Mouse (Mus musculus) midbrain, embryonic 13.5 days (tissue): Measurements from ENCODE around the gene Gm5134. TPM values are rescaled to one million over a fixed set of nuclear protein-coding genes. Genes with fewer than 3 reads are reported as not detected.
A peak's percentile ranks its signal among the peaks of the same experiment; 100 is the strongest.

Experiments used
- ATAC-seq: fragments of 200-750 bp; cut with Nextera tagmentation; 2 replicates; pipeline ENCODE4 v1.8.0; 2017; ENCODE audit warnings: mild to moderate bottlenecking, moderate TSS enrichment, moderate library complexity
- H3K27ac ChIP-seq: fragments of 300-500 bp; sonication (generic); 2 replicates; pipeline ENCODE4 v1.5.1; 2015; ENCODE audit warnings: inconsistent platforms, mild to moderate bottlenecking, moderate library complexity
- H3K27me3 ChIP-seq: fragments of 300-500 bp; sonication (generic); 2 replicates; pipeline ENCODE4 v1.6.1; 2015; ENCODE audit warnings: mild to moderate bottlenecking, inconsistent platforms
- H3K36me3 ChIP-seq: fragments of 300-500 bp; sonication (generic); 2 replicates; pipeline ENCODE4 v1.6.1; 2015; ENCODE audit warnings: mild to moderate bottlenecking, inconsistent platforms
- H3K4me1 ChIP-seq: fragments of 300-500 bp; sonication (generic); replicated peaks from 2 replicates; pipeline ENCODE4 v1.6.1; 2015; ENCODE audit warnings: inconsistent platforms
- H3K4me2 ChIP-seq: fragments of 300-500 bp; sonication (generic); replicated peaks from 2 replicates; pipeline ENCODE4 v1.6.1; 2015; ENCODE audit warnings: moderate library complexity, mild to moderate bottlenecking, inconsistent platforms
- H3K4me3 ChIP-seq: fragments of 300-500 bp; sonication (generic); replicated peaks from 2 replicates; pipeline ENCODE4 v1.5.1; 2015; ENCODE audit warnings: mild to moderate bottlenecking, inconsistent platforms
- H3K9ac ChIP-seq: fragments of 300-500 bp; sonication (generic); replicated peaks from 2 replicates; pipeline ENCODE4 v1.6.1; 2015; ENCODE audit warnings: mild to moderate bottlenecking, inconsistent platforms
- H3K9me3 ChIP-seq: fragments of 300-500 bp; sonication (generic); 2 replicates; pipeline ENCODE4 v1.6.1; 2016; ENCODE audit warnings: mild to moderate bottlenecking, inconsistent platforms
- WGBS: fragments of 180-500 bp; shearing (Covaris S2); methylation state at CpG from one replicate; pipeline ENCODE4 v1.1.7; 2015; 5-methylcytosine and 5-hydroxymethylcytosine counted together
- polyA plus RNA-seq: library from polyadenylated mRNA; unstranded; fragments of >200 nt; fragmentation: Nextera tagmentation; extraction: Ambion mirVana; gene quantifications from 2 replicates; pipeline ENCODE4 v1.2.1, GENCODE M21; 2015

Gm5134 gene
- polyA plus RNA-seq, 1 experiment from 2014 or later = 0.07 TPM

GRCm38 (mm10) chr10:75931311-75931710, 23.0 kb upstream of the Gm5134 start:
- WGBS = 25% methylated on average over 7 of the region's 7 CpGs
- H3K4me2 ChIP-seq = peak overlapping the region; percentile 91
- ATAC-seq = no peak
- H3K4me3 ChIP-seq = peak overlapping the region; percentile 49
- no peak overlapping the region for H3K27ac ChIP-seq
- H3K9me3 ChIP-seq = no peaks in the 10 kb centered on the region
- H3K9ac ChIP-seq = peak overlapping the region; percentile 85
- H3K36me3 ChIP-seq = peaks cover 21% of the 10 kb centered on the region; the same call in 1 of the 2 replicates
- peaks cover 42% of the 10 kb centered on the region for H3K27me3 ChIP-seq
- peaks cover 43% of the 10 kb centered on the region for H3K4me1 ChIP-seq

- WGBS = under 1% methylated on average over 37 of the region's 44 CpGs
- H3K9me3 ChIP-seq = no peaks in the 10 kb centered on the region
- ATAC-seq = peak; percentile 62
- H3K4me3 ChIP-seq = peak overlapping the region; percentile 49
- peaks cover 12% of the 10 kb centered on the region; the same call in 1 of the 2 replicates for H3K36me3 ChIP-seq
- H3K27me3 ChIP-seq = peaks cover 50% of the 10 kb centered on the region
- peaks cover 45% of the 10 kb centered on the region for H3K4me1 ChIP-seq
- peak overlapping the region; percentile 85 for H3K9ac ChIP-seq
- peak overlapping the region; percentile 91 for H3K4me2 ChIP-seq
- H3K27ac ChIP-seq = peak overlapping the region; percentile 17; the same call in 1 of the 2 replicates
These were observed 22.1 kb upstream of the Gm5134 start for GRCm38 (mm10) chr10:75932081-75932678.

GRCm38 (mm10) chr10:75932891-75933290, 21.4 kb upstream of the Gm5134 start, which contains the start of gene Chchd10:
Gene Chchd10, plus strand, starts transcription at chr10:75933130.
- peak within 1 kb of the TSS; percentile 17; the same call in 1 of the 2 replicates for H3K27ac ChIP-seq
- H3K36me3 ChIP-seq = peaks cover 5% of the 10 kb centered on the region; the same call in 1 of the 2 replicates
- peak within 1 kb of the TSS; percentile 91 for H3K4me2 ChIP-seq
- H3K9me3 ChIP-seq = no peaks in the 10 kb centered on the region
- WGBS = 16% methylated on average over 6 of the region's 6 CpGs
- H3K27me3 ChIP-seq = peaks cover 57% of the 10 kb centered on the region
- H3K9ac ChIP-seq = peak within 1 kb of the TSS; percentile 85
- H3K4me3 ChIP-seq = peak within 1 kb of the TSS; percentile 49
- ATAC-seq = no peak
- peaks cover 51% of the 10 kb centered on the region for H3K4me1 ChIP-seq

GRCm38 (mm10) chr10:75934991-75935390, 19.3 kb upstream of the Gm5134 start:
- WGBS = 78% methylated on average over 1 of the region's 1 CpGs
- ATAC-seq = no peak
- Histone ChIP-seq H3K9ac (no peak overlapping the region), H3K27me3 (peaks cover 58% of the 10 kb centered on the region), H3K27ac (no peak overlapping the region), H3K9me3 (no peaks in the 10 kb centered on the region), H3K4me2 (peak overlapping the region; percentile 84), H3K36me3 (no peaks in the 10 kb centered on the region), H3K4me3 (peak overlapping the region; percentile 50), H3K4me1 (peaks cover 50% of the 10 kb centered on the region)

GRCm38 (mm10) chr10:75935680-75936541, 18.4 kb upstream of the Gm5134 start, which contains the start of gene Mmp11:
Gene Mmp11, minus strand, starts transcription at chr10:75936496.
- 2% methylated on average over 51 of the region's 51 CpGs for WGBS
- Histone ChIP-seq H3K4me2 (peak within 1 kb of the TSS; percentile 84), H3K27me3 (peaks cover 52% of the 10 kb centered on the region), H3K4me1 (peaks cover 42% of the 10 kb centered on the region), H3K9ac (peak within 1 kb of the TSS; percentile 57), H3K27ac (no peak within 1 kb of the TSS), H3K36me3 (no peaks in the 10 kb centered on the region), H3K9me3 (no peaks in the 10 kb centered on the region), H3K4me3 (peak within 1 kb of the TSS; percentile 50)
- ATAC-seq = peak; percentile 64

GRCm38 (mm10) chr10:75936909-75937667, 17.2 kb upstream of the Gm5134 start:
- peaks cover 42% of the 10 kb centered on the region for H3K27me3 ChIP-seq
- H3K9ac ChIP-seq = no peak overlapping the region
- WGBS = 36% methylated on average over 18 of the region's 18 CpGs
- ATAC-seq = no peak
- no peaks in the 10 kb centered on the region for H3K9me3 ChIP-seq
- no peaks in the 10 kb centered on the region for H3K36me3 ChIP-seq
- no peak overlapping the region; the same call in 1 of the 2 replicates for H3K4me2 ChIP-seq
- H3K4me1 ChIP-seq = peaks cover 30% of the 10 kb centered on the region
- H3K27ac ChIP-seq = no peak overlapping the region
- H3K4me3 ChIP-seq = no peak overlapping the region

GRCm38 (mm10) chr10:75937851-75938643, 16.3 kb upstream of the Gm5134 start:
- 47% methylated on average over 10 of the region's 10 CpGs for WGBS
- Histone ChIP-seq H3K9me3 (no peaks in the 10 kb centered on the region), H3K27me3 (peaks cover 38% of the 10 kb centered on the region), H3K4me2 (no peak overlapping the region), H3K27ac (no peak overlapping the region), H3K36me3 (no peaks in the 10 kb centered on the region), H3K4me1 (peaks cover 21% of the 10 kb centered on the region), H3K4me3 (no peak overlapping the region), H3K9ac (no peak overlapping the region)
- no peak for ATAC-seq

GRCm38 (mm10) chr10:75939481-75940234, 14.7 kb upstream of the Gm5134 start:
- 41% methylated on average over 9 of the region's 9 CpGs for WGBS

GRCm38 (mm10) chr10:75940520-75940919, 13.8 kb upstream of the Gm5134 start, which contains the start of gene Gm867:
Gene Gm867, minus strand, starts transcription at chr10:75940672.
- no peak within 1 kb of the TSS for H3K4me3 ChIP-seq
- H3K9ac ChIP-seq = no peak within 1 kb of the TSS
- ATAC-seq = no peak
- no peaks in the 10 kb centered on the region for H3K9me3 ChIP-seq
- no peaks in the 10 kb centered on the region for H3K36me3 ChIP-seq
- WGBS = 80% methylated on average over 5 of the region's 5 CpGs
- H3K4me2 ChIP-seq = no peak within 1 kb of the TSS
- H3K27me3 ChIP-seq = peaks cover 24% of the 10 kb centered on the region
- H3K4me1 ChIP-seq = peaks cover 25% of the 10 kb centered on the region
- H3K27ac ChIP-seq = no peak within 1 kb of the TSS

More at GRCm38 (mm10) chr10:75939481-75940234, 14.7 kb upstream of the Gm5134 start:
- Histone ChIP-seq H3K4me2 (no peak overlapping the region), H3K9me3 (no peaks in the 10 kb centered on the region), H3K4me1 (peaks cover 29% of the 10 kb centered on the region), H3K27ac (no peak overlapping the region), H3K9ac (no peak overlapping the region), H3K27me3 (peaks cover 30% of the 10 kb centered on the region), H3K4me3 (no peak overlapping the region), H3K36me3 (no peaks in the 10 kb centered on the region)
- ATAC-seq = no peak

- H3K4me1 ChIP-seq = peaks cover 18% of the 10 kb centered on the region
- no peak overlapping the region for H3K4me2 ChIP-seq
- ATAC-seq = no peak
- H3K4me3 ChIP-seq = no peak overlapping the region
- no peaks in the 10 kb centered on the region for H3K9me3 ChIP-seq
- H3K27ac ChIP-seq = no peak overlapping the region
- H3K9ac ChIP-seq = no peak overlapping the region
- H3K27me3 ChIP-seq = peaks cover 19% of the 10 kb centered on the region
- H3K36me3 ChIP-seq = no peaks in the 10 kb centered on the region
- WGBS = 63% methylated on average over 9 of the region's 9 CpGs
These were observed 13.1 kb upstream of the Gm5134 start for GRCm38 (mm10) chr10:75941042-75941824.
